ENCODE assay signal across 9 mouse cellular contexts in the genomic region with DNA sequence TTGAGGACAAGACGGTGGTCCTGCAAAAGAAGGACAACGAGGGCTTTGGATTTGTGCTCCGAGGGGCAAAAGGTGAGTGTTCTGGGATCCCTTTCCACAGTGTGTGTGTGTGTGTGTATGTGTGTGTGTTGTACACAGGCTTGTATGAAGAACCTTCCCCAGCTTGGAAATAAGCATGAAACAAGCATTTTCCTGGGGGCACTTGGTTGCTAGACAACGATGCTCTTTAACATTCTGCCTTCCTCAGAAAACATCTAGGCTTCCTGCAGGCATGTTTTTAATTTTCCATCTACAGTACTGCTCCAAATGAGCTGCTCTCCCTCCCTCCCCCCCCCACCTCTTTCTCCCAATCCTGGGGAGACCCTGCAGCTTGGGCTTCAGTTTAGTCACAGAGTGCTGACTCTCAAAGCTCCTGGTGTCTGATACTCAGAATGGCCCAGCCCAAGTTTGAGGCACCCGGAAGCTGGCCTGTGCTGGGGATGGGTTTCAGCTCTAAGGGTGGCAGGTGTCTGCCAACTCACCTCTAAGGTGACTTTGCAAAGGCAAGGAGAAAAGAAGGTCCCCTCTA.
DNase-seq lines count a peak whose midpoint lies in the region; ATAC-seq and TF ChIP-seq lines count a peak whose summit lies in the region.
"Had no signal": no experiment of that assay in that cellular context is flagged by ENCODE, and none has a peak within 500 bp of the region (broad histone marks: within the 10 kb centered on the region; RNA-seq: fewer than 3 reads in every experiment).

No protein-coding gene starts in this region.

- no peaks in the 10 kb centered on the region for H3K27me3 ChIP-seq in cerebellum, adult 2 months (ENCODE audit: control insufficient read depth, insufficient read depth, low read length)
- no peaks in the 10 kb centered on the region; the same call in 1 of the 2 replicates for H3K27me3 ChIP-seq in lung, embryonic 16.5 days (ENCODE audit: control insufficient read depth, insufficient read depth, low read depth, low read length)
- H3K27me3 ChIP-seq in stomach, postnatal 0 days (ENCODE audit: control insufficient read depth, insufficient read depth, low read length) = no peaks in the 10 kb centered on the region

- peak overlapping the region; percentile 55; the same call in 1 of the 2 replicates for H3K4me2 ChIP-seq in lung, embryonic 16.5 days (ENCODE audit: low read depth, low read length)
- H3K4me2 ChIP-seq in stomach, postnatal 0 days (replicated peaks; ENCODE audit: low read depth) = no peak overlapping the region; the same call in 1 of the 2 replicates

- no peaks in the 10 kb centered on the region for H3K36me3 ChIP-seq in lung, embryonic 16.5 days (ENCODE audit: control insufficient read depth, insufficient read depth, low read length)
- no peaks in the 10 kb centered on the region for H3K36me3 ChIP-seq in stomach, postnatal 0 days (ENCODE audit: control insufficient read depth, insufficient read depth, low read length)
- H3K36me3 ChIP-seq: liver, embryonic 15.5 days had no signal

- no peaks in the 10 kb centered on the region for H3K9me3 ChIP-seq in lung, embryonic 16.5 days (ENCODE audit: control insufficient read depth, low read length)
- no peaks in the 10 kb centered on the region for H3K9me3 ChIP-seq in stomach, postnatal 0 days (ENCODE audit: control insufficient read depth, low read length)
- H3K9me3 ChIP-seq: liver, embryonic 15.5 days had no signal

- TF ChIP-seq EP300 in stomach, postnatal 0 days (optimal IDR thresholded peaks at IDR 0.05) = no peak

- ATAC-seq in lung, embryonic 16.5 days (ENCODE audit: low read depth) = no peak
- no peak for ATAC-seq in stomach, postnatal 0 days (ENCODE audit: low FRiP score, low TSS enrichment)

- WGBS in cerebellum, adult 2 months = 15% methylated on average over 5 of the region's 5 CpGs
- 35% methylated on average over 5 of the region's 5 CpGs for WGBS in lung, embryonic 16.5 days
- 48% methylated on average over 5 of the region's 5 CpGs for WGBS in stomach, postnatal 0 days

- no peak overlapping the region for H3K27ac ChIP-seq in cerebellum, adult 2 months (ENCODE audit: insufficient read depth, low read length)
- H3K27ac ChIP-seq in lung, embryonic 16.5 days (ENCODE audit: low read length) = no peak overlapping the region
- H3K27ac ChIP-seq in stomach, postnatal 0 days (replicated peaks) = no peak overlapping the region
- H3K27ac ChIP-seq: liver, embryonic 15.5 days had no signal

- H3K4me3 ChIP-seq in cerebellum, adult 2 months (replicated peaks; ENCODE audit: insufficient read depth, low read depth, low read length) = peak overlapping the region; percentile 77
- H3K4me3 ChIP-seq in lung, embryonic 16.5 days (ENCODE audit: low read length) = no peak overlapping the region
- no peak overlapping the region for H3K4me3 ChIP-seq in stomach, postnatal 0 days (ENCODE audit: low read depth, low read length)
- H3K4me3 ChIP-seq: liver, embryonic 15.5 days had no signal

- TF ChIP-seq CTCF in cerebellum, adult 2 months (IDR thresholded peaks at IDR 0.05; ENCODE audit: borderline replicate concordance, insufficient read depth, low read depth, low read length) = no peak
- TF ChIP-seq CTCF in stomach, postnatal 0 days (IDR thresholded peaks at IDR 0.05; ENCODE audit: low read depth) = no peak

- peaks cover 4% of the 10 kb centered on the region; the same call in 1 of the 2 replicates for H3K4me1 ChIP-seq in cerebellum, adult 2 months (ENCODE audit: control insufficient read depth, insufficient read depth, low read length)
- H3K4me1 ChIP-seq in lung, embryonic 16.5 days (replicated peaks; ENCODE audit: control insufficient read depth, insufficient read depth, low read length) = peaks cover 4% of the 10 kb centered on the region; the same call in 1 of the 2 replicates
- H3K4me1 ChIP-seq in stomach, postnatal 0 days (replicated peaks; ENCODE audit: control insufficient read depth, insufficient read depth) = no peaks in the 10 kb centered on the region
- H3K4me1 ChIP-seq: liver, embryonic 15.5 days had no signal

- H3K9ac ChIP-seq in lung, embryonic 16.5 days (ENCODE audit: low read length) = no peak overlapping the region
- 0 out of 2 replicates have a peak overlapping the region, but pooled peaks have one; percentile 13 for H3K9ac ChIP-seq in stomach, postnatal 0 days (ENCODE audit: low read length)
- H3K9ac ChIP-seq: liver, embryonic 15.5 days had no signal

- no peak for DNase-seq in cerebellum, adult 2 months
- no peak for DNase-seq in cerebellum, adult 11 months
- no peak for DNase-seq in lung, postnatal 4 days
- peak; percentile 12 for DNase-seq in mesoderm, embryonic 11.5 days (ENCODE audit: low read depth, low spot score)
- no peak for DNase-seq in stomach, postnatal 0 days (ENCODE audit: low spot score)
- DNase-seq in layer of hippocampus, adult 8-10 months (ENCODE audit: low spot score in 2 of 2) = no peak
- DNase-seq in Muller cell, postnatal 12 days (ENCODE audit: inconsistent ontology term) = no peak

- no peak for TF ChIP-seq POLR2A in cerebellum, adult 2 months (IDR thresholded peaks at IDR 0.05; ENCODE audit: borderline replicate concordance, insufficient read depth, low read length)
